Mouse (Mus musculus) right cerebral cortex, postnatal 36 days (tissue): Measurements from ENCODE around the gene Tpm1.
A peak's percentile ranks its signal among the peaks of the same experiment; 100 is the strongest.

Experiments
- DNase-seq, 2 experiments: peaks; one replicate each; pipeline ENCODE4 v3.0.0; 2022; ENCODE audit warnings: low spot score in 2 of 2, mixed read lengths in 1 of 2

Gene Tpm1

GRCm38 (mm10) chr9:66988198-66988887, 60.9 kb downstream of the Tpm1 start:
- no peak for DNase-seq

- DNase-seq: no peak
Observed at GRCm38 (mm10) chr9:66985377-66985776, 63.8 kb downstream of the Tpm1 start.

- no peak for DNase-seq
Observed at GRCm38 (mm10) chr9:66982085-66982484, 67.1 kb downstream of the Tpm1 start.

GRCm38 (mm10) chr9:66980458-66980857, 68.7 kb downstream of the Tpm1 start:
- peak in 1 of 2 experiments; percentile 20 for DNase-seq

GRCm38 (mm10) chr9:66978468-66978867, 70.7 kb downstream of the Tpm1 start:
- DNase-seq: no peak

GRCm38 (mm10) chr9:66977982-66978381, 71.2 kb downstream of the Tpm1 start:
- peak in 1 of 2 experiments; percentile 62 for DNase-seq

- DNase-seq: no peak
Observed at GRCm38 (mm10) chr9:66977121-66977520, 72.1 kb downstream of the Tpm1 start.

GRCm38 (mm10) chr9:66975239-66975645, 74.0 kb downstream of the Tpm1 start, which contains the start of gene Lactb:
TSS of gene Lactb (minus strand) at chr9:66975484.
- peak; percentile 93 to 95 for DNase-seq

GRCm38 (mm10) chr9:66974721-66975225, 74.4 kb downstream of the Tpm1 start:
- peak; percentile 41 to 44 for DNase-seq
